Mouse (Mus musculus) erythroblast, adult 5-6 weeks (primary cell): ENCODE measurements around the gene Slc25a22. TPM values are rescaled to one million over a fixed set of nuclear protein-coding genes. Genes with fewer than 3 reads are reported as not detected.

Experiments used
- ATAC-seq: replicated peaks from 2 replicates; pipeline ENCODE4 v1.8.0; 2016; ENCODE audit warnings: moderate number of reproducible peaks, mild to moderate bottlenecking, moderate TSS enrichment, inconsistent platforms; ENCODE audit not compliant: poor library complexity, low FRiP score, severe bottlenecking
- total RNA-seq, 2 experiments: library from RNA; stranded (forward) in 1 of 2; stranded (reverse) in 1 of 2; fragments of 150-400 nt in 1 of 2; fragments of 200-764, 138-1000 nt in 1 of 2; gene quantifications; 2 replicates each; pipeline versions ENCODE4 v1.2.3 to v1.2.4; 2015 to 2017; ENCODE audit warnings: low replicate concordance in 2 of 2

The Slc25a22 gene
- total RNA-seq, 2 experiments from 2014 or later: 3.2 to 11.7 TPM

DNA sequence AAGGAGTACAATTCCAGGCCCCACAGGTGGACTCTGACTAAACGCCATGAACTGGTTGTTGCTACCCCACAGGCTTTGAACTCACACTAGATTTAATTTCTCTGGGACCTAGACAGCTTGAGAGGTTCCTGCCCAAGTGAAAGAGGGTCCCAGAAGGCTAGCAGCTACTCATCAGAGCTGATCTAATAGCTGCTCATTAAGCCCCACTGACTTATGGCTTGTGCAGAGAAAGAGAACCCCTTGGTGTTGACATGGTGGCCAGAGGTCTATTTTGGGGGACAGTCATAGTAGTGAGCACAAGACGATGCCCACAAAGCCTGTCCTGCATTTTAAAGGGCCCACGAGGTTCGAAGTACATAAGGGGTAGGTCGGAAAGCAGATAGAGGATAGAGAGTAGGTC lies 36.5 kb upstream of the Slc25a22 start:
- ATAC-seq: no peak

DNA sequence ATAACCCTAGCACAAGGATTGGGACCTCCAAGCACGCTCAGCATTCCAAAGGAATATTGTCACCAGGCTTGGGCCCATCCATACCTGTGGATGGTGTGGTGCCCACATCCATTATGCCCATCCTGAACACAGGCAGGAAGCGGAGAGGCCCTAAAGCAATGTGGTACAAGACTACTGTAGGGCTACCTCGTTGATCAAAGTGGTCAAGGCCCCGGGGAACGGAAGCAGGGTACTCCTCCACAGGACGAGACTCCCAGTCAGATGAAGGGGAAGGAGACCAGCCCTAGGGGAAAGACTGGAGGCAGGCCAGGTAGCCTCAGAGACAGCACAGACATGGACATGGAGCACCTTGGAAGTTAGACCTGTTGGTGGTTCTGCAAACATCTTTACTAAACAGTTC lies 35.1 kb upstream of the Slc25a22 start:
- ATAC-seq: no peak

DNA sequence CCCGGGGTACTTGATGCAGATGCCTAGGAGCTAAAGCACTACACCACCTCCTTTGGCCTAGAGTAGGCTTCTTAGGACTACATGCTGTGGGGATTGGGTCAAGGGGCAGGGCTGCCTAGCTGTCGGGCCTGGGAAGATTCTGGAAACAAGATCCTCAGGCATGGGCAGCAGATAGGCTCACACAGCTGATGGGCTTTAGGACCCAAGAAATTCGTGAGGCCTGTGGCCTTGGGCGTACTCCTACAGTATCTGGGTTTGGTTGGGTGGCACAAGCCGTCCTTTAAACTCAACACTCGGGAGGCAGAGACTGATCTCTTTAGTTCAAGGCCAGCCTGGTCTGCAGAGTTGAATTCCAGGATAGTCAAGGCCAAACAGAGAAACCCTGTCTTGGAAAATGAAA lies 34.5 kb upstream of the Slc25a22 start:
- ATAC-seq: no peak

DNA sequence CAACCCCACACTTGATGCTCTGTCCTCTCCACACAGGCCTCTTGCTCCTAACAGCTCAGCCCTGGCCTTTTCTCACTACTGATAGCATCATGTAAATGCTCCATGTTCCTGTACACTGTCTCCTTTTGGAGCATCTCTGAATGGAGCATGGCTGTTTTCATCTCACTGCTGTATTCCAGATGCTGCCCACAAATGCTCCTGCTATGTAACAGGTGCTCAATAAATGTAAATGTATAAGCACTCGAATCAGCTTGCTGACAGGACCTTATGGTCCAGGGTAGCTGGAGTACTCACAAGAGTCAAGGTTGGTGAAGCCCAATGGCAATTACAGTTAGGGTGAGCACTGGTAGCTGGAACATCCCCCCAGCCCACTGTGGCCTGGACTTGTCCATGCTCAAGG lies 33.5 kb upstream of the Slc25a22 start:
- no peak for ATAC-seq

DNA sequence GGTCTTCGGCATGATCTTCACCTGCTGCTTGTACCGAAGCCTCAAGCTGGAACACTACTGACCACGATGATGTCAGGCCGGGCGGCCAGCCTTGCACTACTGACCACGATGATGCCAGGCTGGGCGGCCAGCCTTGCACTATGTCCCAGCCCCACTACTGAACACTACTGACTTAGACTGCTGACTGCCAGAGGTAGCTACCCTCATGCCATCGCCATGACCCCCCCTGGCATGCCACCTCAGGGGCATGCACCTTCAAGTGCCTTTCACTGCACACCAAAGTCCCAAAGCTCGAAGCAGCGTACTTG lies 32.9 kb upstream of the Slc25a22 start:
- no peak for ATAC-seq

DNA sequence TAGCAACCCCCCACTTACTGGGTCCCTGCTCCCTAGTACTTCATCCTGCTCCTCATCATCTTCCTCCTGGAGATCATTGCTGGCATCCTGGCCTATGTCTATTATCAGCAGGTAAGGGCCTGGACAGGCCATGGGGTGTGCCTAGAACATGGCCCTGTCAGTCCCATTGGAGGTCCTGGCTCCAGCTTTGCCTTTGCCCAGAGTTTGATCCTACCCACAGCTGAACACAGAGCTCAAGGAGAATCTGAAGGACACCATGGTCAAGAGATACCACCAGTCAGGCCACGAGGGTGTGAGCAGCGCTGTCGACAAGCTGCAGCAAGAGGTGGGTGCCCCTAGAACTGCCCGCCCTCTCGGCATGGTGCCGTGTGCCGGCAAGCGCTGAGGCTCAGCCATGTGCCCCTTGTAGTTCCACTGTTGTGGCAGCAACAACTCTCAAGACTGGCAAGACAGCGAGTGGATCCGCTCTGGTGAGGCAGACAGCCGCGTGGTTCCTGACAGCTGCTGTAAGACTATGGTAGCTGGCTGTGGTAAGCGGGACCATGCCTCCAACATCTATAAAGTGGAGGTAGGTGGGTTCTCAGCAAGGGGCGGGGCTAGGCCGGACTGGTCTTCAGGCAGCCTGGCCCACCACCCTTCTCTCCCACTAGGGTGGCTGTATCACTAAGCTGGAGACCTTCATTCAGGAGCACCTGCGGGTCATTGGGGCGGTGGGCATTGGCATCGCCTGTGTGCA lies 32.4 kb upstream of the Slc25a22 start:
- no peak for ATAC-seq

DNA sequence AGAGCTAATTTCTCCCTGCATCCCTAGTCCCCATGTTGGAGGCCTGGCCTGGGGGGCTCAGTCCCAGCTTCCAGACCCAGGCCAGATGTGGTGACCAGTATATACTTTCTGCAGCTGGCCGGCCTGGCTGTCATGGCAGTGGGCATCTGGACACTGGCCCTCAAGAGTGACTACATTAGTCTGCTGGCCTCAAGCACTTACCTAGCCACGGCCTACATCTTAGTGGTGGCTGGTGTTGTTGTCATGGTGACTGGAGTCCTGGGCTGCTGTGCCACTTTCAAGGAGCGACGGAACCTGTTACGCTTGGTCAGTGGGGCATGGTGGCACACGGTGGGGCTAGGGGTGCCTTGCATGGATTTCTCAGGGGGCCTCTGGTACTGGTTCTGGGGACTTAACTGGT lies 31.7 kb upstream of the Slc25a22 start:
- ATAC-seq: no peak

DNA sequence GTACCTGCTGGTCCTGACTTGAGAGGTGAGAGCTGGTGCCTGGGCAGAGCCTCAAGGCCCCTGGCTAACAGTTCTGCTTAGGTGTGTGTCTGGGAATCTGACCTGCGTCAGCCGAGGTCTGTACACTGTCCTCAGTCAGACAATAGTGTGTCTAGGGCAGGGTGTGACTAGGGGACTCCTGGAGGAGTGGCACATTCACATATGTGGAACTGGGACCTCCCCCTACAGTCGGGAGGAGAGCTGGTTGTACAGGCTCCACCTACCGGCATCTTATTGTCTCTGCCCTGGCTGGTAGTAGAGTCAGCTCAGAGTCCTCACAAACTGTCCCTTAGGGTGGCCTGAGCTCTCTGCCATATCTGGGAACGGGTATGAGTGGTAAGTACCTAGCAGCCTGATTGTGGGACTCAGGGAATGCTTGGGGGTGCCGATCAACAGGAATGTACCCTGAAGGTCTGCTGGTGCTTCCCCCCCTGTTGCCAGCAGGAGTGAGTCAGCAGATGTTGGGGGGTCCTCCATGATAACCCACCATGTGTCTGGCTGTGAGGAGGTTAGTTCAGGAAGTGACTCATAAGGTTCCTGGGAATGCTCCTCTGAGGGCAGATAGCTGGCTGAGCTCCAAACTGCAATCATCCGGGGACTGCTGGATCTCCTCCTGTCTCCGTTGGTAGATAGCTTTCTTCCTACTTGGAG lies 31.0 kb upstream of the Slc25a22 start:
- peak; percentile 43 for ATAC-seq

DNA sequence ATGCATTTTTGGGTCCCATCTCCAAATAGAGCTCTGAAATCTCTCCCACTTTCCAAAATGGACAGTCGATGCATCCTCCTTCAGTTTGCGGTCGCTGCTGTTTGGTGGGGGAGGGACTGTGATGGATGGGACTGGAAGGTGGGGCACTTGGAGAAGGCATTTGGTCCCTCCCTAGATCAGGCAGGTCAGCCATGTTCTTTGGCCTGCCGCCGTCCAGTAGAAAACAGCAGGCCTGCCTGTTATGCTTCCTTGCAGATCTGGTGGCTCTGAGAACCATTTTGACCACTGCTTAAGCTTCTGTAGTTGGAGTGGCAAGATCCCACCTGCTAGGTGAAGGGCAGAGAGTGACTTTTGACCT lies 30.5 kb upstream of the Slc25a22 start:
- peak; percentile 10; the same call in 1 of the 2 replicates for ATAC-seq

DNA sequence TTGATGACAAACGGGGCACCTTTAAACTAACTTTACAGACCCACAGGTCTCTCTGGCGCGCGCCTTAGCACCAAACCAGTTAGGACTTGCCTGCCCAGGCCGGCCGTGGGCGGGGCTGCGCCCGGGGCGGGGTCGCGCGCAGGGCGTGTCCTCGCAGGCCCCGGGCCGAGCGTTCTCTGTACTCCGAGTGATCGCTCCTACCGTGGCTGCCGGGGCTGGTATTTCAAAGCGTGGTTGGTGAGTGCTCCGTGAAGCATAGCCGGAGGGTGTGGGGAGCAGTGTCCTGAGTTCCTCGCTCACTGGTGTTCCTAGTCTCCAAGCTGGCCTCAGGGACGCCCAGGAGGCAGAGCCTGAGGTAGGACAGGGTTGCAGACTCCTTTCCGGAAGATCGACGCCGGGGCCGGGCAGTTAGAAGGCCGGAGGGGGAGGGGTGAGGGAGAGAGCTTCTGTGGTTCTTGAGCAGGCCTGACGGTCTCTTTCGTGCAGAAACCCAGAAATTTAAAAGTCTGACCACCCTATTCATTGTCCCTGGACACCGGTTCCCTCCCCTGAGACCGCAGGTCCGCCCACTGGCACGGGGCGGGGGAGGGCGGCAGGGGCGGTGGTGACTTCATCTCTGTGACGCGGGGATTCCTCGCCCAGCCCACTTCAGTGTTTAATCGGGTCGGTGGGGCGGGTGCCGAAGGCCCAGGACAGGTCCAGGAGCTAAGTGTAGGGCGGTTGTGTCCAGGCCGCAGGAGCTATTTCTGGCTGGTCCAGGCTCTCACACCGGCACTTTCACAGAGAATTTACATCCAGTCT lies 29.7 kb upstream of the Slc25a22 start, which contains the start of gene Cd151:
Cd151 (plus strand) TSS at position 163 of the 801 bp plus-strand sequence.
- peak; percentile 71 for ATAC-seq

DNA sequence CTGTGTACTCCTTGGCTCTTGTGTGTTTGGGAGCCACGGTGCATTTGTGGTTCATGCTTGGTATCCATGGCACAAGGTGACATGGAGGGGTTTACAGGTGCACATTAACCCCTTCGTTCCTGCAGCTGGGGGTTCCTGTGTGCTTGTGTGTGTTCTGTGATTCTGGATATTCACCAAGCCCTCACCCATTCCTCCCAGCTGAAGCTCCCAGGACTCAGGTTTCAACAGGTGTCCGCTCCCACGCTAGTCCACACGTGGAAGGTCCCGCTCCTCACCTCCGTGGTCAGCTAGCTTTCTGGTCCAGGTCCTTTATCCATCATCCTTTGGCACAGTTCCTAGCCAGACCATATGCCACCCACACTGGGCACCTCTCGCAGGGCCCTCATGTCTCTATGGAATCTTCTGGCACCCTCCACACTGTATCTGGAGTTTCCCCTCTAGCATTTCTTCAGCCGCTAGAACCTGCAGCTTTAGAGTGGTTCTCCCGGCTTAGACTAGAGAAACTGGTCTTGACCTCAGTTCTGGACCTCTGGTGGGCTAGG lies 29.0 kb upstream of the Slc25a22 start:
- ATAC-seq: peak; percentile 7

DNA sequence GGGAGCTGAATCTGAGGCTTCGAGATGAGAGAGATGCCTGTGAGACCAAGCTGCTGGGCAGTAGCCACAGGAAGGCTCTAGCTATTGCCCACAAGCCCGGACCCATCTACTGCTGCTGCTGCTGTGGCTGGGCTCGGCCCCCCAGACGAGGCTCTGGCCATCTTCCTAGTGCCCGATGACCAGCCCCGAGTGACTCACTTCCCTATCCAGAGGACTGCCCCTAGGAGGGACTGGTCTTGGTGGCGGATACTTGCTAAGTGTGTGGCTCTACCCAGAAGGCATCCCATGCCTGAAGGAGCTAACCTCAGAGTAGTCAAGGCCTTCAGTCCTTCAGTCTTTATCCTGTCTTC lies 28.3 kb upstream of the Slc25a22 start:
- ATAC-seq: no peak

DNA sequence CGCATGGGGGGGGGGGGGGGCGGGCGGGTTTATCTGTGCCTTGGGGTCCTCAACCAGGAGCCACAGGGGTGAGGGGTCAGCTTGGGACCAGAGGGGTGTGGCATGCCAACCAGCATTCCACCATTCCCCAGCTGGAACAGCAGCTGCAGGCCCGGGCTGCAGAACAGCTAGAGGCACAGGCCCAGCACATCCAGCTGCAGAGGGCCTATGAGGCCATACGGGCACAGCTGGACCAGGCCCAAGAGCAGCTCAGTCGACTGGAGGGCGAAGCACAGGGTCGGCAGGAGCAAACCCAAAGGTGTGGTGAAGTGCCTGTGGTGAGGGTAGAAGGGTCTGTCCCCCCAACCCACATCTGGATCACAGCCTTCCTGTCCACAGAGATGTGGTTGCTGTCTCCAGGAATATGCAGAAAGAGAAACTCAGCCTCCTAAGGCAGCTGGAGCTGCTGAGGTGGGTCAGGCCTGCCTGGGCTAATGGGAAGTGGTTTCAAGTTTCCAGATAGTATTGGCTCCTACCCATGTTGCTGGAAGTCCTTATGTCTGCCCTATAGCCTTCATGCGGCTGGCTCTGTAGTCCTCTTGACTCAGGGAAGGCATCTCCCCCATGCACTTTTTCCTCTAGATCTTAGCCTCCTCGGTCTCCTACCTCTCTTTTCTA lies 27.8 kb upstream of the Slc25a22 start:
- no peak for ATAC-seq

DNA sequence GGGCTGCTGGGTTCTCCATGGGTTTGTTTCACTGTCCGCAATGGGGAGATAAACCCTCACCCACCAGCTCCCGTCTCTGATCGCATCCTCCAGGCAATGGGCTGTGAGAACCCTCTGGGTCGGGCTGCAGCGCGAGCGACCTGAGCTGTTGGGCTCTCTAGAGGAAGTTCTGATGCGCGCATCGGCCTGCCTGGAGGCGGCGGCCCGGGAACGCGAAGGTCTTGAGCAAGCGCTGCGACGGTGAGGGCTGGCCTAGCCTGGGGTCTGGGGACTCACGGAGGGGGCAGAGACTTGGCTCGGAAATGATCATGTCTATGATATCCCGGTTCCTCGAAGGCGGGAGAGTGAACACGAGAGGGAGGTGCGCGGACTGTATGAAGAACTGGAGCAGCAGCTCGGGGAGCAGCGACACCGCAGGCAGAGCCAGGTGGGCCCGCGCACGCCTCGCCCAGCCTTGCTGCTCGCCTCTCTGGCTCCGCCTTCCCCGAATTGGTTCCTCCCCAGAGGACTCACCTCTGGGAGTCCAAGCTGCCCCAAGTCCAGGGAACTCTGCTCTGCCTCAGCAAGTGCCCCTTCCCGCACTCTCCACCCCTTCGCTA lies 27.0 kb upstream of the Slc25a22 start:
- ATAC-seq: no peak

DNA sequence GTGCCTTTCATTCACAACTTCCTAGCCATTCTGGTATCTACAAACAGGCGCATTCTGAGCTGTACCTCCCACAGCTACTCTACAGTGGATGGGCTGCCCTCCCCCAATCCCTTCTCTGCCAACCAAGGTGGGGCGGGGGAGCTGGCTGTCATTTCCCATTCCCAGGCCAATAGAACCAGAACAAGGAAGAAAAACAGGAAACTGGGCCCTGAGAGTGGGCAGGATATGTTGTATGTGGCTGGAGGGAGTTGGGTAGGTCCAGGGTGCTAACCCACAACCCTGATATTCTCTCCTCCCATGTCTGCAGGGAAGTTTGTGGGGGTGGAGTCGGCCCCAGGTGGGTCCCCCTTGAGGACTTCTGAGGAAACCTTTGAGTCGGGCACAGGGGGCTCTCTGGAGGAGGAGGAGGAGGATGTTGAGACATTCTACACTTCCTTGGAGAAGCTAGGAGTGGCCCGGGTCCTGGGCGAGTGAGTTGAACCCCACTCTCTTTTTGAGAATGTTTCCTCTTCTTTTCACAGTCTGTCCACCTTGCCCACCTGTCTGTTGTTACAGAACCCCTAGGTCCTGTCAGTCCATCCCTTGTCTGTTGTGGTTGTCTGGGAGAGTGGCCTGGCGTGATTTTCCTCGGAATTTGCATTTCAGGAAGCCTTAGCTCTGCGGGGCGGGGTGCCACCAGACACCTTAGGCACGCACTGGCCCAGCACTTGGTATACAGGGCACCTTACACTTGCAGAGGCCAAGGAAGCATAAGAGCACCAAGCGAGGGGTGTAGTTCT lies 26.3 kb upstream of the Slc25a22 start:
- ATAC-seq: no peak

DNA sequence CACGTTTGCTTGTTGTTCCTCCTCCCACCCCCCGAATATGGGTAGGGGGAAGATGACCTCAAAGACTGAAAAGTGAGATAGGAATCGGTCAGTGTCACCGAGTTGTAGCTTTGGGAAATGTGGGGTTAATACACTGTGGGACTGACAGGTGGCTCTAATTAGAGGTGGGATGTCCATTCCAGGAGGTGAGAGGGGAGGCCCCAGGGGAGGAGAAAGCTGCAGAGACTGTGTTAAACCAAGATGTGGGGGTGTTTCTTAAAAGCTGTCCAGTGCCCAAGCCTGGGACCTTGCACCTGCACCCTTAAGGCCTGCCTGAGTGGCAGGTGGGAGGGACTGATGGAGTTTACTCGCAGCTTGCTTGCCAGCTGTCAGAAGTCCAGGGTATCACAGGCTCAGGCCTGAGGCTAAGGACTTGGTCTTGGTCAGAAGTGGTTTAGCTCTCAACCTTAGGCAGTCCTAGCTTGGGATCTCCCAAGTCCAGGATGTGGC lies 24.7 kb upstream of the Slc25a22 start:
- no peak for ATAC-seq

DNA sequence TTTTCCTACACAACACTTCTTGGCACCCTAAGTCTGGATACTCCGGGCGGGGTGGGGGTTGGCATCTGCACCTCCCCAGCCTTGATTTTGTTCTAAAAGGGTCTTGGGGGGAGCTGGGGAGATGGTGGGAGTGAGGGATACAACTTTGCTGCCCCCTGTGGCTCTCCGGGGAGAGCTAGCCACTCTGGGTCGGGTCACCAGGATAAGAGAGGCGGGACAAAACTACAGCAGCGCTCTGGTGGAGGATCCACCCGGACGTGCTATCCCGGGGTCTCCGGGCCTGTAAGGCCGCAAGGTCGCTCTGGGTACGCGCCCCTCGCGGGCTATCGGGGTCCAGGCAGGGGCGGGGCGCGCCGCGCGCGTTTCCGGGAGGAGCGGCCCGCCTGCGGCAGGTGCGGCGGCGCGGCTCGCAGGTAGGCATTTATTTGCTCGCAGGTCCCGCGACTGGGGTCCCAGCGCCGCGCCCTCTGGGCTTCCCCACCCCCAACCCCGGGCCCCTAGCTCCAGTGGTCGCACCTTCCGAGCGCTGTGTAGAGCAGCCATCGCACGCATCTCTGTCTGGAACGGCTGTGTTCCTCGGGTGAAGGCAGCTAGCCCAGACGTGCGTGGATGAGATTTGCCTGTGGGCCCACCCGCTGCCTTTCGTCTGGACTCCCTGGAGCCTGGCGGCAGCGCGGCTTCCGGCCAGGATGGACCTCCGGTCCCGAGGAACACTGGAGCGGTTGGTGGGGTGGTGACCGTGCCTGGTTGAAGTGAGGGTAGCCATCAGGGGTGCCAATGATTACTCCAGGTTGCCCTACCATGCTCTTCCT lies 24.0 kb upstream of the Slc25a22 start:
- no peak for ATAC-seq
